Mouse (Mus musculus): Measurements from ENCODE around the gene Gja4.
A peak's percentile ranks its signal among the peaks of the same experiment; 100 is the strongest.

Gene Gja4

GRCm38 (mm10) chr4:127313861-127314260 is at the start of gene Gja4:
Gene Gja4 (minus strand): TSS chr4:127314039.
- DNase-seq (ENCODE audit: low read depth, low spot score): peak; percentile 60

GRCm38 (mm10) chr4:127363331-127363730 is 49.5 kb upstream of the Gja4 start:
- peak; percentile 20 for DNase-seq (ENCODE audit: low read depth, low spot score)

GRCm38 (mm10) chr4:127362520-127362919 is 48.7 kb upstream of the Gja4 start:
- DNase-seq (ENCODE audit: low read depth, low spot score): no peak

- DNase-seq (ENCODE audit: low read depth, low spot score): no peak
Measured at GRCm38 (mm10) chr4:127358018-127358417, 44.2 kb upstream of the Gja4 start, which contains the start of gene Gjb5. Gene Gjb5 (minus strand): TSS chr4:127358181.

- no peak for DNase-seq (ENCODE audit: low read depth, low spot score)
Measured at GRCm38 (mm10) chr4:127354506-127355485, 41.0 kb upstream of the Gja4 start.

- no peak for DNase-seq (ENCODE audit: low read depth, low spot score)
Measured at GRCm38 (mm10) chr4:127353951-127354438, 40.2 kb upstream of the Gja4 start, which contains the start of gene Gjb4. Gene Gjb4 (minus strand): TSS chr4:127354081.

- no peak for DNase-seq (ENCODE audit: low read depth, low spot score)
Measured at GRCm38 (mm10) chr4:127352594-127352993, 38.8 kb upstream of the Gja4 start.

GRCm38 (mm10) chr4:127349560-127350300 is 35.9 kb upstream of the Gja4 start:
- DNase-seq (ENCODE audit: low read depth, low spot score): no peak

- no peak for DNase-seq (ENCODE audit: low read depth, low spot score)
Measured at GRCm38 (mm10) chr4:127345000-127345399, 31.2 kb upstream of the Gja4 start.

GRCm38 (mm10) chr4:127341372-127341771 is 27.5 kb upstream of the Gja4 start:
- DNase-seq (ENCODE audit: low read depth, low spot score): no peak

GRCm38 (mm10) chr4:127337668-127338067 is 23.8 kb upstream of the Gja4 start:
- DNase-seq (ENCODE audit: low read depth, low spot score): no peak

GRCm38 (mm10) chr4:127334870-127335504 is 21.1 kb upstream of the Gja4 start:
- no peak for DNase-seq (ENCODE audit: low read depth, low spot score)

- DNase-seq (ENCODE audit: low read depth, low spot score): no peak
Measured at GRCm38 (mm10) chr4:127331171-127331570, 17.3 kb upstream of the Gja4 start.

- no peak for DNase-seq (ENCODE audit: low read depth, low spot score)
Measured at GRCm38 (mm10) chr4:127330181-127331100, 16.6 kb upstream of the Gja4 start, which contains the start of gene Gjb3. Gene Gjb3 (minus strand): TSS chr4:127330844.

- DNase-seq (ENCODE audit: low read depth, low spot score): no peak
Measured at GRCm38 (mm10) chr4:127329751-127330150, 15.9 kb upstream of the Gja4 start.

- no peak for DNase-seq (ENCODE audit: low read depth, low spot score)
Measured at GRCm38 (mm10) chr4:127329046-127329445, 15.2 kb upstream of the Gja4 start.

GRCm38 (mm10) chr4:127328378-127328777 is 14.5 kb upstream of the Gja4 start:
- no peak for DNase-seq (ENCODE audit: low read depth, low spot score)

- peak; percentile 19 for DNase-seq (ENCODE audit: low read depth, low spot score)
Measured at GRCm38 (mm10) chr4:127327749-127328148, 13.9 kb upstream of the Gja4 start.

GRCm38 (mm10) chr4:127327258-127327657 is 13.4 kb upstream of the Gja4 start:
- no peak for DNase-seq (ENCODE audit: low read depth, low spot score)

- no peak for DNase-seq (ENCODE audit: low read depth, low spot score)
Measured at GRCm38 (mm10) chr4:127325276-127325675, 11.4 kb upstream of the Gja4 start.

Measured in A20 (cell line).